Mouse (Mus musculus): Measurements from ENCODE around the gene Cd180. TPM values are rescaled to one million over a fixed set of nuclear protein-coding genes. Genes with fewer than 3 reads are reported as not detected.
"Not testable (repeated sequence)": the region's sequence is repeated elsewhere in the genome, so short reads cannot be mapped to it uniquely, and the experiment has no call there.

Gene Cd180
- polyA plus RNA-seq, 1 experiment from 2014 or later: 1.6 TPM

- no peak for TF ChIP-seq EP300 (IDR thresholded peaks at IDR 0.05; ENCODE audit: low read depth)
- no peak for TF ChIP-seq CTCF (IDR thresholded peaks at IDR 0.05; ENCODE audit: low read depth)
These were observed 32.5 kb downstream of the Cd180 start for GRCm38 (mm10) chr13:102725906-102726305.

GRCm38 (mm10) chr13:102726876-102727275, 33.5 kb downstream of the Cd180 start:
- no peak for TF ChIP-seq CTCF (IDR thresholded peaks at IDR 0.05; ENCODE audit: low read depth)
- no peak for TF ChIP-seq EP300 (IDR thresholded peaks at IDR 0.05; ENCODE audit: low read depth)
- no peak overlapping the region for H3K4me2 ChIP-seq (ENCODE audit: low read depth, low read length)
- no peaks in the 10 kb centered on the region for H3K36me3 ChIP-seq (replicated peaks; ENCODE audit: insufficient read depth, low read length)
- no peaks in the 10 kb centered on the region for H3K9me3 ChIP-seq (ENCODE audit: low read length)
- H3K27ac ChIP-seq (ENCODE audit: low read depth): no peak overlapping the region
- no peaks in the 10 kb centered on the region for H3K27me3 ChIP-seq (ENCODE audit: insufficient read depth, low read length)
- DNase-seq: no peak
- 78% methylated on average over 1 of the region's 1 CpGs for WGBS (ENCODE audit: insufficient replicate concordance)
- H3K9ac ChIP-seq (replicated peaks): no peak overlapping the region
- no peak overlapping the region for H3K4me3 ChIP-seq (ENCODE audit: low read depth, low read length)
- ATAC-seq: no peak
- H3K4me1 ChIP-seq (ENCODE audit: insufficient read depth): no peaks in the 10 kb centered on the region

More at GRCm38 (mm10) chr13:102725906-102726305, 32.5 kb downstream of the Cd180 start:
- Histone ChIP-seq H3K9ac (replicated peaks) (no peak overlapping the region), H3K4me3 (ENCODE audit: low read depth, low read length) (no peak overlapping the region), H3K4me2 (ENCODE audit: low read depth, low read length) (no peak overlapping the region), H3K4me1 (ENCODE audit: insufficient read depth) (no peaks in the 10 kb centered on the region), H3K9me3 (ENCODE audit: low read length) (no peaks in the 10 kb centered on the region), H3K27ac (ENCODE audit: low read depth) (no peak overlapping the region), H3K36me3 (replicated peaks; ENCODE audit: insufficient read depth, low read length) (no peaks in the 10 kb centered on the region), H3K27me3 (ENCODE audit: insufficient read depth, low read length) (no peaks in the 10 kb centered on the region)
- 69% methylated on average over 2 of the region's 2 CpGs for WGBS (ENCODE audit: insufficient replicate concordance)
- ATAC-seq (no peak), DNase-seq (no peak)

- Histone ChIP-seq H3K27ac (ENCODE audit: low read depth) (no peak overlapping the region), H3K4me3 (ENCODE audit: low read depth, low read length) (no peak overlapping the region), H3K9ac (replicated peaks) (no peak overlapping the region), H3K27me3 (ENCODE audit: insufficient read depth, low read length) (no peaks in the 10 kb centered on the region), H3K9me3 (ENCODE audit: low read length) (no peaks in the 10 kb centered on the region), H3K4me1 (ENCODE audit: insufficient read depth) (no peaks in the 10 kb centered on the region), H3K36me3 (replicated peaks; ENCODE audit: insufficient read depth, low read length) (no peaks in the 10 kb centered on the region), H3K4me2 (ENCODE audit: low read depth, low read length) (no peak overlapping the region)
- DNase-seq: no peak
- WGBS (ENCODE audit: insufficient replicate concordance): 61% methylated on average over 3 of the region's 3 CpGs
- TF ChIP-seq EP300 (IDR thresholded peaks at IDR 0.05; ENCODE audit: low read depth) (no peak), CTCF (IDR thresholded peaks at IDR 0.05; ENCODE audit: low read depth) (no peak)
- no peak for ATAC-seq
These were observed 34.7 kb downstream of the Cd180 start for GRCm38 (mm10) chr13:102728035-102728434.

GRCm38 (mm10) chr13:102728951-102729350, 35.6 kb downstream of the Cd180 start:
- H3K4me3 ChIP-seq (ENCODE audit: low read depth, low read length); H3K27me3 ChIP-seq (ENCODE audit: insufficient read depth, low read length); H3K4me1 ChIP-seq (ENCODE audit: insufficient read depth); H3K9me3 ChIP-seq (ENCODE audit: low read length); ATAC-seq; H3K27ac ChIP-seq (ENCODE audit: low read depth); H3K36me3 ChIP-seq (replicated peaks; ENCODE audit: insufficient read depth, low read length); H3K9ac ChIP-seq (replicated peaks); DNase-seq; H3K4me2 ChIP-seq (ENCODE audit: low read depth, low read length): not testable (repeated sequence)
- WGBS (ENCODE audit: insufficient replicate concordance): 75% methylated on average over 7 of the region's 7 CpGs

- WGBS (ENCODE audit: insufficient replicate concordance): 76% methylated on average over 2 of the region's 2 CpGs
- H3K4me2 ChIP-seq (ENCODE audit: low read depth, low read length): no peak overlapping the region
- H3K9me3 ChIP-seq (ENCODE audit: low read length): no peaks in the 10 kb centered on the region
- H3K9ac ChIP-seq (replicated peaks): no peak overlapping the region
- TF ChIP-seq CTCF (IDR thresholded peaks at IDR 0.05; ENCODE audit: low read depth): no peak
- no peak for TF ChIP-seq EP300 (IDR thresholded peaks at IDR 0.05; ENCODE audit: low read depth)
- DNase-seq (no peak), ATAC-seq (no peak)
- H3K27me3 ChIP-seq (ENCODE audit: insufficient read depth, low read length): no peaks in the 10 kb centered on the region
- no peaks in the 10 kb centered on the region for H3K4me1 ChIP-seq (ENCODE audit: insufficient read depth)
- no peak overlapping the region for H3K27ac ChIP-seq (ENCODE audit: low read depth)
- H3K4me3 ChIP-seq (ENCODE audit: low read depth, low read length): no peak overlapping the region
- peaks cover 18% of the 10 kb centered on the region for H3K36me3 ChIP-seq (replicated peaks; ENCODE audit: insufficient read depth, low read length)
These were observed 39.7 kb downstream of the Cd180 start for GRCm38 (mm10) chr13:102733063-102733462.

GRCm38 (mm10) chr13:102737811-102738210, 44.5 kb downstream of the Cd180 start:
- Histone ChIP-seq H3K4me2 (ENCODE audit: low read depth, low read length) (no peak overlapping the region), H3K36me3 (replicated peaks; ENCODE audit: insufficient read depth, low read length) (peaks cover 29% of the 10 kb centered on the region), H3K4me1 (ENCODE audit: insufficient read depth) (no peaks in the 10 kb centered on the region), H3K9ac (replicated peaks) (no peak overlapping the region), H3K27me3 (ENCODE audit: insufficient read depth, low read length) (no peaks in the 10 kb centered on the region), H3K27ac (ENCODE audit: low read depth) (no peak overlapping the region), H3K9me3 (ENCODE audit: low read length) (no peaks in the 10 kb centered on the region), H3K4me3 (ENCODE audit: low read depth, low read length) (no peak overlapping the region)
- DNase-seq: no peak
- no peak for ATAC-seq
- TF ChIP-seq CTCF (IDR thresholded peaks at IDR 0.05; ENCODE audit: low read depth): no peak
- no peak for TF ChIP-seq EP300 (IDR thresholded peaks at IDR 0.05; ENCODE audit: low read depth)
- 85% methylated on average over 7 of the region's 7 CpGs for WGBS (ENCODE audit: insufficient replicate concordance)

All from liver, postnatal 0 days (tissue).